Mouse (Mus musculus) limb, embryonic 10.5 days (tissue): ENCODE measurements around the gene Ankrd44. TPM values are rescaled to one million over a fixed set of nuclear protein-coding genes. Genes with fewer than 3 reads are reported as not detected.

ENCODE experiments used
- DNase-seq: peaks from one replicate; pipeline ENCODE4 v3.0.0-alpha.2; 2017; ENCODE audit warnings: low spot score
- H3K27ac ChIP-seq: fragments of 300-500 bp; sonication (generic); 2 replicates; pipeline ENCODE4 v1.5.1; 2016; ENCODE audit warnings: mild to moderate bottlenecking
- H3K27me3 ChIP-seq: fragments of 300-500 bp; sonication (generic); 2 replicates; pipeline ENCODE4 v1.6.1; 2016; ENCODE audit warnings: low read depth, mild to moderate bottlenecking; ENCODE audit not compliant: poor library complexity, severe bottlenecking
- H3K36me3 ChIP-seq: fragments of 300-500 bp; sonication (generic); 2 replicates; pipeline ENCODE4 v1.6.1; 2016; ENCODE audit warnings: mild to moderate bottlenecking, moderate library complexity
- H3K4me1 ChIP-seq: fragments of 300-500 bp; sonication (generic); 2 replicates; pipeline ENCODE4 v1.6.1; 2016
- H3K4me3 ChIP-seq: fragments of 300-500 bp; sonication (generic); 2 replicates; pipeline ENCODE4 v1.5.1; 2016; ENCODE audit warnings: mild to moderate bottlenecking, moderate library complexity
- H3K9me3 ChIP-seq: fragments of 300-500 bp; sonication (generic); replicated peaks from 2 replicates; pipeline ENCODE4 v1.6.1; 2016; ENCODE audit warnings: mild to moderate bottlenecking
- WGBS: fragments of 180-500 bp; shearing (Covaris S2); methylation state at CpG from one replicate; pipeline ENCODE4 v1.1.7; 2016; 5-methylcytosine and 5-hydroxymethylcytosine counted together
- microRNA-seq: library from miRNA; unstranded; fragments of <30 nt; microRNA quantifications from one replicate; pipeline ENCODE4, GENCODE M21; 2017
- polyA plus RNA-seq: library from polyadenylated mRNA; unstranded; fragments of >200 nt; fragmentation: Nextera tagmentation; extraction: Ambion mirVana; gene quantifications from 2 replicates; pipeline ENCODE4 v1.2.1, GENCODE M21; 2016

Ankrd44 gene
- polyA plus RNA-seq, 1 experiment from 2014 or later = 23.7 TPM

DNA sequence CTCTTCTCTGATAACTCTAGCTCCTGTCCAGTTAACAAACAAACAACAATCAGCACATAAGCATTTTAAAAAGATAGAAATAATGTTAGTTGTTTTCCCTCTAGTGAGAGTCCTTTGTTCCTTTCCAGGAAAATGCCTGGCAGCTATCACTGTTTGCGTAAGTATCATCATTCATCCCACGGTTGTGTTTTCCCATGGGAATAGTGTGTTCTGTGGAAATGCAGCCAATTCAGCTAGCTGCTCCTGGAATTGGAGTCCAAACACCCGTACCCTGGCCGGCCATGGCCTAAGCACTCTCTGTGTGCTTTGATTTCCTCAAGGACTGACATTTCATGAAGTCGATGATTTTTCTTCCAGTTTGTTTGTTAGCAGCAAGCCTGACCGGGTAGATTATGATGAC is 311.2 kb downstream of the Ankrd44 start:
- 96% methylated on average over 6 of the region's 6 CpGs for WGBS
- Histone ChIP-seq H3K27ac (no peak overlapping the region), H3K9me3 (no peaks in the 10 kb centered on the region), H3K4me1 (no peaks in the 10 kb centered on the region), H3K4me3 (no peak overlapping the region), H3K36me3 (no peaks in the 10 kb centered on the region), H3K27me3 (no peaks in the 10 kb centered on the region)
- no peak for DNase-seq

DNA sequence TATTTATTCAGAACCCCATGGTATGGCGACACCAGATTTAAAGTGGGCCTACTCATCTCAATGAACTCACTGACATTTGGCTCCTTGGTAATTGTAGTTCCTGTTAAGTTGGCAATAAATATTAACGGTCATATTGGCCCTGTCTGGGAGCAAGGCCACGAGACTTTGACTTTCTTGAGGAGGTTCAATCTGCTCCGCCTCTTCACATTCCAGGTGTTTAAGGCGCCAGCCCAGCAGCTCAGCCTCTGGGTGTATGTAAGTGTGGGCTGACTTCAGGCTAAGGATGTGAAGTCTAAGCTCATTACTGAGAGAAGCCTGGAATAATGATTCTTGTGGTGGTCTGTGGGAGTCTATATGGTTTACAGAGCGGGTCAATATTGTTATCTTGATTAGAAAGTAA is 313.8 kb downstream of the Ankrd44 start:
- Histone ChIP-seq H3K4me1 (no peaks in the 10 kb centered on the region), H3K9me3 (no peaks in the 10 kb centered on the region), H3K27ac (no peak overlapping the region), H3K36me3 (no peaks in the 10 kb centered on the region), H3K27me3 (no peaks in the 10 kb centered on the region), H3K4me3 (no peak overlapping the region)
- WGBS = 70% methylated on average over 6 of the region's 6 CpGs
- DNase-seq = no peak

DNA sequence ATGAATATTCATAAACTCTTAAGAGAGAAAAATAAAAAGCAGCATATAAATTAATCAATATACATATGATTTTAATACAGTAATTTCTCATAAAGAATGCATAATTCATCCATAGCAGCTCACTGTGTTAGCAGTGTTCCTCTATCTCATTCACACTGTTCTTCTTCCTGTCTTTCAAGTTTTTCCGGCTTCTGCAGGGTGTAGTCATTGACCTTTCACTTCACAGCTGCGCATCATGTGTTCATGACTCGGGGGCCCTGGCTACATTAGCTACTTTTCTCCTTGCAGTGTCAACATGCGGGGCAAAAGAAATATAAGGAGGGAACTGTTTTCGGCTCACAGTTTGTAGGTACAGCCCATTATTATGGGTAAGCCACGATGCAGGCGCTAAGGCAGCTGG is 314.3 kb downstream of the Ankrd44 start:
- DNase-seq = no peak
- WGBS = 74% methylated on average over 7 of the region's 7 CpGs
- no peak overlapping the region for H3K27ac ChIP-seq
- no peaks in the 10 kb centered on the region for H3K9me3 ChIP-seq
- H3K36me3 ChIP-seq = no peaks in the 10 kb centered on the region
- H3K4me1 ChIP-seq = no peaks in the 10 kb centered on the region
- H3K4me3 ChIP-seq = no peak overlapping the region
- H3K27me3 ChIP-seq = no peaks in the 10 kb centered on the region

DNA sequence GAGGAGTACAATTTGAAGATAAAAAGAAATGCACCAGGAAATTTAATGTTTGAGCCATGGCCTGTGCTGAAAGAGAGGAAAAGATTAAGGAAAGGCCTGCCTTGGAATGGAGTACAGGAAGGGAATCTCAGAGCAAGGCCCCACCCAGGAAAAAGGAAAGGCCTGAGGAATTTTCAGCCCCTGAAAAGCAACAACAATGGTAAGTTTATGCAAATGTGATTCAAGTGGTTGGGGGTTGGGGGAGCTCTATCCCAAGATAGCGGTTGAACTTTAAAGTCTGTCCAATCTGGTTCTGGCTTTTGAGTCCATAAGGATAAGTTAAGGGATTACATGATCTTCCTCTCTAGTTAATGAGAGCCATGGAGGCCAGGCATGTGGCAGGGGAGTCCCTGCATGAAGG is 319.3 kb downstream of the Ankrd44 start:
- no peaks in the 10 kb centered on the region for H3K9me3 ChIP-seq
- H3K36me3 ChIP-seq = no peaks in the 10 kb centered on the region
- H3K27ac ChIP-seq = no peak overlapping the region
- no peaks in the 10 kb centered on the region for H3K4me1 ChIP-seq
- 86% methylated on average over 1 of the region's 1 CpGs for WGBS
- H3K4me3 ChIP-seq = no peak overlapping the region
- no peaks in the 10 kb centered on the region for H3K27me3 ChIP-seq
- DNase-seq = no peak

DNA sequence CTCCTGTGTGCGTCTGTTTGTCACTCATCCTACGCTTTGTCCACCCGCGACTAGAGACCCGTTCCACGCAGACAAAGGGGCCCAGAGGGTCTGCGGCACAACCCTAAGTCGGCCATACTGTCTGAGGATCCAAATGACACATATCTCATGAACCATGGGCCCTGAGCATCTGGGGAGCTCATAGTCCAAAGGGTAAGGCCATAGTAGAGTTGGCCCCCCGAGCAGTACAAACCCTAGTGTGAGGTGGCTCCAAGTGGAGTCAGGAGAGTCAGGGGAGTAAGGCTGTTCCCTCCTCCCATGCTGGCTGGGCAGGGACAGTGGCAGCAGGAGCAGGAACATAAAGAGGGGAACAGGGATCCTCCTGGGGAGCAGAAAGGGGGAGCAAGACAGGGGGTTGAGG is 324.5 kb downstream of the Ankrd44 start:
- no peak overlapping the region for H3K27ac ChIP-seq
- 96% methylated on average over 9 of the region's 9 CpGs for WGBS
- no peaks in the 10 kb centered on the region for H3K27me3 ChIP-seq
- no peaks in the 10 kb centered on the region for H3K4me1 ChIP-seq
- no peaks in the 10 kb centered on the region for H3K36me3 ChIP-seq
- DNase-seq = no peak
- no peak overlapping the region for H3K4me3 ChIP-seq
- no peaks in the 10 kb centered on the region for H3K9me3 ChIP-seq

DNA sequence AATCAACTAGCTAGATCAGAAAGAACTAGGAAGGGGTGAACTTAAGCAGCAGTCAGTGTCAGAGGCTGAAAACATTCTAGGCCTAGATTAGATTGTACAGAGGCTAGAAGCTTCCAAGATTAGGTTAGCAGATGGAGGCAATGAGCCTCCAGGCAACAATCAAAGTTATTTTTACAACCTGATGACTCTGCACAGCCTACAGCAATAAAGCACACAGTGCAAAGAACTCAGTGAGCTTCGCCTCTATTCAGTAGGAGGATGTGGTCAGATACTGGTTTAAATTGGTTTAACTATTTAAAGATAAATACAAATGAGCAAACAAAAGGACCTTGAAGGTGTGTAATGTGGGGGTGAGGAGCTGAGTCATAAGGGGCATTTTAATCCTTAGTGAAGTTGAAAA is 325.9 kb downstream of the Ankrd44 start:
- H3K9me3 ChIP-seq = no peaks in the 10 kb centered on the region
- DNase-seq = no peak
- H3K27ac ChIP-seq = no peak overlapping the region
- H3K36me3 ChIP-seq = no peaks in the 10 kb centered on the region
- no peaks in the 10 kb centered on the region for H3K4me1 ChIP-seq
- no peaks in the 10 kb centered on the region for H3K27me3 ChIP-seq
- 75% methylated on average over 1 of the region's 1 CpGs for WGBS
- no peak overlapping the region for H3K4me3 ChIP-seq

DNA sequence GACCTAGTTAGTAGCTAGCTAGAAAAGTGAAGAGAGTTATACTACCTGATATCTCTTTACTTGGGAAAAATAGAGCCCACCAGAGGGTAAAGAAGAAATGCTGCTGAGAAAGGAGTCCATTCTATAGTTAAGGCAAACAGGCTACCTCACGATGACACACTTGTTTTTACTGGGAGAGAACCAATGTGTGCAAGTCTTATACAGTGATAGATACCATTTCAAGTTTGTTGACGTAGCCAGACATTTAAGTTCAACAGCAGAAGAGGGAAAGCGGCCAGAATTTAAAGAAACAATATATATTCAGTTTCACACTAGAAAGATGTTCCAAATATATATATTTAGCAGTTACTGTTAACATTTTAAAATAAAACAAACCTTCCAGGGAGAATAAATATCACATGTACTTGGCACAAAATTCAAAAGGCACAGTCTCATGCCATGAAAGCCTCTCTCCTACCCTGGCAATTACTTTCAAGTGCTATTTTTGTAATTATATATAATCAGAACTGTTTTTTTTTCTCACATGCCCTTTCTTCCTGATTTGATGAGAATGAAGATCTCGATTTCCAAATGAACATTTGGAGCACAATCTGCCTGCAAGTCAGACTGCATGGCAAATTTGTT is 328.5 kb downstream of the Ankrd44 start:
- Histone ChIP-seq H3K27ac (no peak overlapping the region), H3K27me3 (no peaks in the 10 kb centered on the region), H3K4me1 (no peaks in the 10 kb centered on the region), H3K4me3 (no peak overlapping the region), H3K9me3 (no peaks in the 10 kb centered on the region), H3K36me3 (no peaks in the 10 kb centered on the region)
- no peak for DNase-seq
- 88% methylated on average over 4 of the region's 4 CpGs for WGBS

DNA sequence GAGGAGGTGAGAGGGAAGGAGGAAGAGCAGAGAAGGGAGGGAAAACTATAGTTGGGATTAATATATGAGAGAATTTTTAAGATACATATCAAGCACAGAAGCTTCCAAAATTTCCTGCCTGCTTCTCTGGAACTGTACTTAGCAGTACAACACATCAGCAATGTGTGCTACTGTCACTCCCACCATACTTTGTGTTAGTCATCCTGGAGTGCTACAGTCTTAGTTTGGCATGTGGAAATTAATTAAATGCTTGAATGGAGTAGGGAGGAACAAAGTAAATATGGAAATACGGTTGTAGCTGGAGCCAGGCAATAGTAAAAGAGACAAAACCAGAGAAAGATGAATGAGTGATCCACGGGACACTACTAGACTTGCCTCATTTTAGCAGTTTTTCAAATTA is 330.0 kb downstream of the Ankrd44 start:
- H3K9me3 ChIP-seq = no peaks in the 10 kb centered on the region
- WGBS = 84% methylated on average over 2 of the region's 2 CpGs
- no peak overlapping the region for H3K4me3 ChIP-seq
- no peak overlapping the region for H3K27ac ChIP-seq
- no peaks in the 10 kb centered on the region for H3K36me3 ChIP-seq
- no peaks in the 10 kb centered on the region for H3K27me3 ChIP-seq
- H3K4me1 ChIP-seq = no peaks in the 10 kb centered on the region
- no peak for DNase-seq

Small RNA genes lying within 50 kb of the gene (microRNA-seq; reads per million reads assigned to microRNA genes)
- not detected for gene Gm24053

Other genes with a start within 250 kb of the Ankrd44 start
- gene Sf3b1, start 101.1 kb upstream of the Ankrd44 start, polyA plus RNA-seq = 246 and 282 TPM in 2 replicates
- gene Coq10b, start 126.4 kb upstream of the Ankrd44 start, polyA plus RNA-seq = 19.0 and 19.5 TPM in 2 replicates
- gene Hspe1, start 161.7 kb upstream of the Ankrd44 start, polyA plus RNA-seq = 611 and 851 TPM in 2 replicates
- gene Hspd1, start 161.9 kb upstream of the Ankrd44 start, polyA plus RNA-seq = 563 and 717 TPM in 2 replicates
- 125 and 139 TPM in 2 replicates for gene Mob4, start 204.8 kb upstream of the Ankrd44 start, polyA plus RNA-seq